Mouse (Mus musculus) adrenal gland, postnatal 4 days (tissue): ENCODE measurements around the gene Nrp1. TPM values are rescaled to one million over a fixed set of nuclear protein-coding genes. Genes with fewer than 3 reads are reported as not detected.

ENCODE experiments used
- DNase-seq, 2 experiments: peaks; one replicate each; pipeline ENCODE4 v3.0.0; 2021 to 2022; ENCODE audit warnings: low spot score in 2 of 2, mixed read lengths in 2 of 2
- total RNA-seq, 2 experiments: library from RNA; stranded (reverse); gene quantifications; 2 replicates each; pipeline ENCODE4 v1.2.3; 2021

Nrp1 gene
- total RNA-seq, 2 experiments from 2014 or later, result 95.7 to 115 TPM

DNA sequence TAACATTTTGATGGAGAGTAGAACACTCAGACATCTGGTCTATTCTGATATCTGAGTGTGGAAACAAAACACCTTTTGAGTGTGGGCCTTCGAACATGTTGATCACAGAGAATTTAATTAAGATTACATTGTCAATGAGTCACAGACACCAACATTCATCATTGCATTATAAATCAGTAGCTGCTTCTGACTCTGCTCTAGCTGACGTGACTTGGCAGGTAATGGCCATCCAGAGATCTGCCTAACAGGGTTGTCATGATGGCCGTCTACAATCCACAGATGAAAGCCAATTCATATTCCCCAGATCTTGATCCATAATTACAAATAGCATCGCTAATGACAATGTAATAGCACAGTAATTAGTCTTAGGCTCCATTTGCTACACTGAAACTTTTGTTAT lies 140.4 kb downstream of the Nrp1 start:
- DNase-seq, result no peak

GRCm38 (mm10) chr8:128504136-128504829 lies 145.9 kb downstream of the Nrp1 start:
- no peak for DNase-seq

GRCm38 (mm10) chr8:128505866-128506265 lies 147.5 kb downstream of the Nrp1 start:
- DNase-seq, result no peak

- no peak for DNase-seq
Observed at GRCm38 (mm10) chr8:128508723-128509122, 150.3 kb downstream of the Nrp1 start.

- DNase-seq, result no peak
Observed at GRCm38 (mm10) chr8:128511021-128511420, 152.6 kb downstream of the Nrp1 start.

GRCm38 (mm10) chr8:128511732-128512131 lies 153.3 kb downstream of the Nrp1 start:
- DNase-seq, result no peak

DNA sequence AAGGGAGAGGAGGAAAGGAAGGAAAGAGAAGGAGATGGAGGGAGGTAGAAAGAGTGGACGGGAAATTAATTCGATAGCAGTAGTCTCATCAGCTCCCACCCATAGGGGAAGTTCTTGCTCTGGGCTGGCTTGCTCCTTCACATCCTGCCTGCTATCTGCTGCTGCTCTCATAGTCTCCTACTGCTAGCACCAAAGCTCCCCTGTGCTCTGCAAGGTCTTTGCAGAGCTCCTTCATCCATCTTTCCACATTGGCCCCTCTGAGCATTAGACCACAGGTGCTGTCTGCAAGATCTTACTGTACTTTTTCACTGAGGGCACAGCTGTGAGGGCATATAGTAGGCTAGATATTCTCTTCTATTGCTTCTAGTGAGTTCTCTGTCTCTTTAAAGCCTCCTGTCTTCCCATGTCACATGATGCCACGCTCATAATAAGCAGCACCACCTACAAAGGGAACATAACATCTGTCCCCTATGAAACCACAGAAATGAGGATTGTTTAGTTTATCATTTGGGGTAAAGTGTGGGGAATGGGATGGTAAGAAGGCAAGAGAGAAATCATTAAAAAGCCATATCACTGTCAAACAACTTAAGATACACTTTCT lies 158.5 kb downstream of the Nrp1 start:
- no peak for DNase-seq

DNA sequence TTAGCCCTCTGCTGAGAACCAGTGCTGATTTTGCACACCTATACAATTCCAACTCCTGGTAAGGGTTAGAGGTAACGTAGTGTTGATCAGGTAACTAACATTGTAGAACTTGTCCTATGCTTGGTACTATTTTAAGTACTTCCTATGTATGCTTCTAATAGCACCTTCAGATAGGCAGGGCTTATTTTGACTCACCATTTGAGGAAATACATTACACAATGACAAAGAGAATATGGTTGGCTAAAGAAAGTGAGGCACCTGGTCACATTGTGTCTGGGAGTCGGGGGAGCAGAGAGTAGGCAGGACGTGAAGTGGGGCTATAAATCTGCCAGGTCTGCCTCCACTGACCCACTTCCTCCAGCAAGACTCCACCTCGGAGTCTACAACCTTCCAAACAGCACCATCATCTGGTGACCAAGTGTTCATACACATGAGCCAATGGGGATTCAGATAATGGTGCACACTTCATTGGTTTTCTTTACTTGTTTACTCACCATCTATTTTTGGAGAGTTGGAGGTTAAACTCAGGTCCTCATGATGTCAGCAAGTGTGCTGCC lies 159.2 kb downstream of the Nrp1 start:
- no peak for DNase-seq

DNA sequence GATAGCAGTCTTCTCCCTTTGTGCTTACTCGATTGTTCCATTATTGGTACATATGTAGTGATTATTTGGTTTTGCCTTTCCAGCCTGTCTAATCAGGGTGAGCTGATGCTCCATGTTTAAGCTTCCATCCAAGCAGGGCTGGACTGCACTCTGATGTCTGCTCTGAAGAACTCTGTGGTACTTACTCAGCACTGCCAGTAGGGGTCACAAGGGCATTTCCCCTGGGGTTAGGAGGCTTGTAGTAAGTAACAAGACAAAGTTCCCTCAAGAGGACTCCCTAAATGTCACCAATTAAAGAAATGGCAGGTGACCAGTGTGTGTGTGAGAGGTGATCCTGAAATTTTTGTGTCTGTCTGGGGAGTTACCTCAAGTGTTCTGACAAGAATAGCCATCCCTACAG lies 161.0 kb downstream of the Nrp1 start:
- DNase-seq, result no peak

GRCm38 (mm10) chr8:128523825-128524224 lies 165.4 kb downstream of the Nrp1 start:
- no peak for DNase-seq

GRCm38 (mm10) chr8:128525912-128526311 lies 167.5 kb downstream of the Nrp1 start:
- DNase-seq, result no peak

DNA sequence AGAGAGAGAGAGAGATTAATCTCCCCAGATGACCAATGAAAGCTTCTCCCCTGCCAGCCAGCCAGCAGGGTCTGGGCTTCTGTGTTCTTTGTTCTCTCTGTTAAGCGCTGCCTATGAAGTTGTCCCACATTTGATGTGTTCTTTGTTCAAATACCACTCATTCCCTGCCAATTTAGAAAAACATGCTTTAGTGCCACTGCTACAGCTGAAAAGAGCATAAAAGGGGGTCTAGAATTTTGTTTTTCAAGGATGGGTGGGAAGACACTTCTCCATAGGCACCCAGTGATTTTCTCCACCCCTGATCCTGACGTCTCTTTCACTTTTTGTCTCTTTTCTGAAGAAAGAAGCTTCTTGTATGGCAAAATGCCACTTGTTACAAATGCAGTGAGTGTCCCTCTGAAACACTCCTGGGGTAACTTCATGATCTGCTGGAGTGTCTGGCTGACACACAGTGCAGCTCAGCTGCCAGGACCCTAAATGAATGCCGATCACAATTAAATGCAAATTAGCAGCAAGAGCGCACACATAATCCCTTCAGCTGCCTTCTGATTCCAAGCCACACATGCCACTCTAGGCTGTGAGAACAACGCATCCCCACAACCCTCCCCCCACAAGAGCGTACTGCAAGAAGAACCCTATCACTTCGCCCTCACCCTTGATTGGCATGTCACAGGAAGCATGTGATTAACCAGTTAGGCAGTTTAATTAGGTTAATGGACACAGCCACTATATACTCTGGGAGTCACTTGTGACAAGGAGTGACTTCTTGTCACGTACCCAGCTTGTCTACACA lies 170.4 kb downstream of the Nrp1 start:
- no peak for DNase-seq

DNA sequence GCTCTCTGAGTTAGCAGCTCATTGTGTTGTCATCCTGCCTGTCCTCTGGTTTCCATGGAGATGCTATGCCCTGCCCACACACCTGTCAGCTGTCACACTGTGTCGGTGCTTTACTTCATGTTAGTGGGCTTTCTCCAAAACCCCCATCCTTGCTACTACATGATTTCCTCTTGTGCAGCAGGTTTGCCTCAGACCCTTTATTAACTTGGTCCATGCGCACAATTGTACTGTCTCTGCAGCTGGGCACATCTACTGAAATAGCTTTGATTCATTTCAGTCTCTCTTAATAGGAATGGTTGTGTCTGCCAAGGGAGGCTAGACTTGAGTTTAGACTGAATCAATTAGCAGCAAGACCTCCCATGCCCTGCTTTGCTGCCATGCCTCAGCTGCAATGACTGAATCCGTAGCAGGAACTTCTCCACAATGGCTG lies 176.1 kb downstream of the Nrp1 start:
- no peak for DNase-seq

DNA sequence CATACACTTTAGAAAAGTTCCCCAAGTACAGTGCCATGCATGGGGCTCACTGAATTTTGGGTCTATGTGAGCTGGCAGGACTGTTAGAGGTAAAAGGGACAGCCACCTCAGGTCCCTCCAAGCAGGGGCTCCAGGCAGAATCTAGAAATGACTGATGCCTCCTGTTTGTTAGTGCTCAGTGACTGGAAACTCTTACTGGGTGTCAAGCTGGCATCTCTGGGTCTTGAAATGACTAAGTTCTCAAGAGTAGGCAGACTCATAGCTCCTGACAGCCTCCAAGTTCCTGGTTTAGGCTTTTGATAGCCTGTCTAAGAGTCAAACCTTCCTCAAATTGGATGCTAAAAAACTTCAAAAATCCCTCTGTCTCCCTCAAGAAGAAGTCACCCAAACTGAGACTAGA lies 177.3 kb downstream of the Nrp1 start:
- no peak for DNase-seq

- DNase-seq, result no peak
Observed at GRCm38 (mm10) chr8:128538378-128538777, 180.0 kb downstream of the Nrp1 start.

GRCm38 (mm10) chr8:128541355-128542090 lies 183.1 kb downstream of the Nrp1 start:
- no peak for DNase-seq

DNA sequence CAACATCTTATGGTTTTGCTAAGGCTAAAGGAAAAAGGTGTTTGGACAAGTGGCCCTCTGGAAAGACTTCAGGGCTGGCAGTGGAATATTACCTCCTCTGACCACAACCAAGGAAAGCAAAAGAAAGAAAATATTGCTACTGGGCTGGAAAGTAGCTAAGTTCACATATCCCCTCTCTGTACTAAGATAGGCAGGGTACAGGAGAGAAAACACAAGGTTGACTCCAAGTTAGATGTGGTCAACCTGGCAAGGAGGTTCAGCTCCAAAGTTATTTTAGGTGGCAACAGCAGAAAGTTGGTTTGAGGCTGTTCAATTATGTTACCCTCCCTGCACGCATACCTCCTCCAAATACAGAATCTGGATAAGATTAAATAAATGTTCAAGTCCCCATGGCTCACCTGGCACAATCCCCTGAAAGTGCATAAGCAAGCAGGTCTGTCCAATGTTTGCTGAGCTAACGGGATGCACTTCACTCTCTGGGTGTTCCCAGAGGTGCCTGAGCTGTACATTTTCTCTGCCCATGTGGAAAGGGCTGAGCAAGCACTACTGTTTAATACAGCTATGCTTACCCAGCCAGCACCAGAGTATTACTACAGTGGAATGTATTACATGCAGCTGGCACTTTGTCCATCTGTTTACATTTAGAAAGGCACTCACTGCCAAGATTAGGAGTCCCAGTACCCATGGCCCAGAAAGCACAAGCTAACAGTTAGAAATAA lies 185.9 kb downstream of the Nrp1 start:
- DNase-seq, result no peak

GRCm38 (mm10) chr8:128546287-128546686 lies 187.9 kb downstream of the Nrp1 start:
- DNase-seq, result no peak

DNA sequence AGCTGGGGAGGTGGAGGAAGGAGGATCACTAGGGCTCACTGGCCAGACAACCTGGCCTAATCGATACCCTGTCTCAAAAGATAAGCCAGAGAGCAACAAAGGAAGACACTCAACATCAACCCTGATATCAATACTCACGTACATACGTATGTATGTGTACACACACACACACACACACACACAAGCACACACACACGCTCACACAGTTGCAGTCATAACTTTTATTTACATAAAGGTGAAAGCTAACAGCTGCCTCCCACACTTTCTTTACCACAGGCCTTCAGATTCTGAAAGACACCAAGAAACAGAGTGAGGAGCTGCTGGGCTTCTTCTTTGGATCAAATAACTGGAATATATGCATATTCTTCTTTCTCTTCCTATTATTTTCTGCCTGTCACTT lies 189.0 kb downstream of the Nrp1 start:
- DNase-seq, result no peak

- no peak for DNase-seq
Observed at GRCm38 (mm10) chr8:128549738-128550137, 191.3 kb downstream of the Nrp1 start.
